Mouse (Mus musculus) left cerebral cortex, adult 18-20 months (tissue): Measurements from ENCODE around the gene Egfr. TPM values are rescaled to one million over a fixed set of nuclear protein-coding genes. Genes with fewer than 3 reads are reported as not detected.

ENCODE experiments used
- DNase-seq, 2 experiments: peaks; one replicate each; pipeline ENCODE4 v3.0.0; 2021 to 2022; ENCODE audit warnings: low spot score in 2 of 2, mixed read lengths in 1 of 2
- total RNA-seq, 2 experiments: library from RNA; stranded (reverse); gene quantifications; 2 replicates each; pipeline ENCODE4 v1.2.3; 2021

Gene Egfr
- total RNA-seq, 2 experiments from 2014 or later = 10.0 to 14.6 TPM

GRCm38 (mm10) chr11:16950976-16951760 lies 199.2 kb downstream of the Egfr start, which contains the start of gene Fbxo48:
Fbxo48 (plus strand) TSS chr11:16951375.
- peak; percentile 90 to 95 for DNase-seq

GRCm38 (mm10) chr11:16951761-16952010 lies 199.7 kb downstream of the Egfr start:
- no peak for DNase-seq

GRCm38 (mm10) chr11:16956115-16956862 lies 204.3 kb downstream of the Egfr start:
- no peak for DNase-seq

- no peak for DNase-seq
These were observed 205.0 kb downstream of the Egfr start for GRCm38 (mm10) chr11:16957030-16957429.

- no peak for DNase-seq
These were observed 206.5 kb downstream of the Egfr start for GRCm38 (mm10) chr11:16958520-16958919.

Other genes starting within 250 kb of the Egfr start
- gene Sec61g, start 243.7 kb upstream of the Egfr start, total RNA-seq = 10 to 100 TPM; 11.0 to 12.3 TPM
- gene Fbxo48, start 199.2 kb downstream of the Egfr start, total RNA-seq = 1 to 10 TPM; 1.4 to 1.5 TPM